Mouse (Mus musculus): ENCODE data around the gene Wif1.

- TF ChIP-seq CTCF (IDR thresholded peaks at IDR 0.05; ENCODE audit: low read depth, low read length) (no peak), POLR2A (IDR thresholded peaks at IDR 0.05; ENCODE audit: borderline replicate concordance, low read depth, low read length) (no peak)
These were observed 22.3 kb upstream of the Wif1 start for GRCm38 (mm10) chr10:121011496-121011895.
